Mouse (Mus musculus): ENCODE measurements around the gene Spsb1. TPM values are rescaled to one million over a fixed set of nuclear protein-coding genes. Genes with fewer than 3 reads are reported as not detected.
A peak's percentile ranks its signal among the peaks of the same experiment; 100 is the strongest.

Spsb1 gene
- polyA plus RNA-seq, 1 experiment from 2014 or later: 4.0 TPM

DNA sequence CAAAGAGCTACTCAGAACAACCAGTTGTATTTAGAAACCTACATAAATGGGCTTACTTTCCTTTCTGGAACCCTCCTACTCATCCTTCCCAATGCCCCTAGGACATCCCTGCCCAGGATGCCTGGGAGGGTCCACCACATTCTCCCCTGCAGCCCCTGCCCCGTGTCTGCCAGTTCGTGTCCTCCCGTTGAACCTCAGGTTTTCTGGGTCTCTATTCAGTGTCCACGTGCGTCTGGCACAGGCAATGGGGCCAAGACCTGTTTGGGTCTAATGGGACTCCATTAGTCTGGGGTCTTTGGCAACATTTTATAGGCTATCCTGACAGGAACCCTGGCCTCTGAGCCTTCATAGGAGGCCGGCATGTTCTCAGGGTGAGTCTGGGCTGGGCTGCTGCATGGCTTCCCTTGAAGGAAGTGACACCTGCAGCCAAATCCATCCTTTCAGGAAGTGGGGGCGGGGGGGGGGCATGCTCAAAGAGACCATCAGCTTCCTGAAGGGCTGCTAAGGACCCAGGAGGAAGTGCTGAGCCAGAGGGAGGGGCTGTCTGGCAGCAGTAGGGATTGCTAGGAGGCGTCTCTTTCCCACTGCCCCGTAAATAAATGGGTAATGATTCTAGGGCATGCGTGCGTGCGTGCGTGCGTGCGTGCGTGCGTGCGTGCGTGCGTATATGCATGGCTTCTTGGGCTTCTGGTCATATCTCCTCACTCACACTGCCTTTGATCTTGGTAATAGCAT is 65.9 kb downstream of the Spsb1 start:
- 87% methylated on average over 20 of the region's 20 CpGs for WGBS
- no peak overlapping the region for H3K4me3 ChIP-seq (replicated peaks)
- no peak for ATAC-seq
- H3K9ac ChIP-seq (replicated peaks): no peak overlapping the region
- H3K4me2 ChIP-seq (replicated peaks): no peak overlapping the region
- no peak overlapping the region for H3K27ac ChIP-seq
- H3K27me3 ChIP-seq: no peaks in the 10 kb centered on the region
- no peaks in the 10 kb centered on the region for H3K9me3 ChIP-seq
- no peaks in the 10 kb centered on the region for H3K36me3 ChIP-seq
- H3K4me1 ChIP-seq (replicated peaks): peaks cover 13% of the 10 kb centered on the region

DNA sequence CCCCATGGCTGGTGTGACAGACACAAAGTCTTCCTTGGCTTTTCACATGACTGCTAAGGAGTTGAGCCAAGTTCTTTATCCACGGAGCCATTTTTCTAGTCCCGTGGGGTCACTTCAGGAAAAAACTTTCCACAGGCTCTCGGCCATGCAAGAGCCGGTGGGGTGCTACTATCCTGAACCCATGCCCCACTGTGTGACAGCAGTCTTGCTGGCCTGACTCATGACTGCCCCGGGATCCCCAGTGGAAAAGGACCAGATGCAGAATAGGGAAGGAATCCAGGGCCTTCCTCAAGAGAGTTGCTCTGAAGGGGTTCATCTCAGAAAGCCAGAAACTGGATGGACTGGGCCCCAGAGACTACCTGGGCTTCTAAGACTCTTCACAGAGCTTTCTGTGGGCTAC is 66.7 kb downstream of the Spsb1 start:
- Histone ChIP-seq H3K4me3 (replicated peaks) (no peak overlapping the region), H3K9me3 (no peaks in the 10 kb centered on the region), H3K4me1 (replicated peaks) (peaks cover 6% of the 10 kb centered on the region; the same call in 1 of the 2 replicates), H3K9ac (replicated peaks) (no peak overlapping the region), H3K4me2 (replicated peaks) (no peak overlapping the region), H3K36me3 (no peaks in the 10 kb centered on the region), H3K27me3 (no peaks in the 10 kb centered on the region), H3K27ac (no peak overlapping the region)
- 87% methylated on average over 5 of the region's 5 CpGs for WGBS
- no peak for ATAC-seq

DNA sequence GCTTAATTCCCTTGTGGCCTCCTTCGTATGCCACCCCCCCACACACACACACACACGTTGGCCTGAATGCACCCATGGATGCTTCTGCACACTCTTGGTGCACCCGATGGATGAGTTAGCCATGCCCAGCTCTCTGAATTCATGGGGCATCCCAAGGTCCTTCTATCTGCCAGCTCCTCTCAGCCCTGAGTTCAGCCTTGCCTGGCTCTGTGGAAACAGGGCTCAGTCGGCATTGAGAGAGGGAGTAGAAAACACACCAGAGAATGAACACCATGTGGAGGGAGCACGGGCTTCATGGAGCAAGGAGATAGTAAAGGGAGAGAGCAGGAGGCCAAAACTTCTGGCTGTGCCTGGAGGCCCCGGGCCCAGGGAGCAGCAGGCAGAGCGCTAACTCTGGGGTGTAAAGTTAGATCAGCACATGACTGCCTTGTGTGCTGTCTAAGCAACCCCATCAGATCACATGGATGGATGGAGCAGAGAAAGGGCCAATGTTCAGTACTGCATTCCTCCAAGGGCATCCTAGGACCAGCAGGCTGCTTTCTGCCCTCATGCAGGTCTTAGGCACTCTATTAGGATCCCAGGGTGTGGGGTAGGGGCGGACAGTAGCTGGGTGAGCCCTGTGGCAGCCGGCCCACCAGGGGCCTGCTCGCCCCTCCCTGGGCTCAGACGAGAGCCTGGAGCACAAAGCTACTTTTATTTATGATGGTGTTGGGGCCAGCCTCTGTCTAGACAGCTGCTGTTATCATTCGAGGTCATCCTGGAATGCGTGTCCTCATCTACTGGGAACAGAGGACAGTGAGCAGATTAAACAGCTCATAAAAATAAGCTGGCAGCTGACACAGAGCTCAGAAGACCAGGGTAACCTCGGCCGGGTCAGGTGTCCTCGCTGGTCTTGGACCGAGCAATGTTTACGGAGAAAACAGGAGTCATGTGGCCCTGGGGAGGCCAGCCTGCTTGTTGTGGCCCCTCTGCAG is 68.3 kb downstream of the Spsb1 start:
- no peak overlapping the region for H3K4me2 ChIP-seq (replicated peaks)
- ATAC-seq: no peak
- H3K36me3 ChIP-seq: no peaks in the 10 kb centered on the region
- WGBS: 78% methylated on average over 18 of the region's 18 CpGs
- no peak overlapping the region for H3K4me3 ChIP-seq (replicated peaks)
- no peak overlapping the region for H3K27ac ChIP-seq
- H3K9me3 ChIP-seq: no peaks in the 10 kb centered on the region
- H3K9ac ChIP-seq (replicated peaks): no peak overlapping the region
- 0 out of 2 replicates have a peak, but pooled peaks cover 6% of the 10 kb centered on the region for H3K4me1 ChIP-seq (replicated peaks)
- H3K27me3 ChIP-seq: no peaks in the 10 kb centered on the region

DNA sequence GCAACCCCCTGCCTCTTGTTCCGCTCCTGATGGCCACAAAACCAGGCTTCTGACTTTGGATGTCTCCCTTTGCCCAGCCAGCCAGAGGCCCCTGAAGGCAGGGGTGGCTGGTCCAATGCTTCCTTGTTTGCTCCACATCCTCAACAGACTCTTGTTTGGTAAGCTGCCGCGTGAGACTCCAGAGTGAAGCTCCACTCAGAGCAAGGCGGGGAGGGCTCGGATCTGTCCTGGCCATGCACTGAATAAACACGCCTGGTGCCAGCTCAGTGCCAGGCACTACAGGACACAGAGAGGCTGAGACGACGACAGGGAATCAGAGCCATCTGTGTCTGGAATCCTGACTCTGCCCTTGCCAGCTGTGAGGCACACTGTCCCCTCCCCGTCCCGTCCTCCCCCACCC is 70.9 kb downstream of the Spsb1 start:
- no peaks in the 10 kb centered on the region for H3K9me3 ChIP-seq
- H3K4me3 ChIP-seq (replicated peaks): no peak overlapping the region
- no peak overlapping the region for H3K27ac ChIP-seq
- 84% methylated on average over 10 of the region's 10 CpGs for WGBS
- H3K36me3 ChIP-seq: no peaks in the 10 kb centered on the region
- ATAC-seq: no peak
- no peak overlapping the region for H3K4me2 ChIP-seq (replicated peaks)
- no peak overlapping the region for H3K9ac ChIP-seq (replicated peaks)
- no peaks in the 10 kb centered on the region for H3K27me3 ChIP-seq
- H3K4me1 ChIP-seq (replicated peaks): 0 out of 2 replicates have a peak, but pooled peaks cover 2% of the 10 kb centered on the region

DNA sequence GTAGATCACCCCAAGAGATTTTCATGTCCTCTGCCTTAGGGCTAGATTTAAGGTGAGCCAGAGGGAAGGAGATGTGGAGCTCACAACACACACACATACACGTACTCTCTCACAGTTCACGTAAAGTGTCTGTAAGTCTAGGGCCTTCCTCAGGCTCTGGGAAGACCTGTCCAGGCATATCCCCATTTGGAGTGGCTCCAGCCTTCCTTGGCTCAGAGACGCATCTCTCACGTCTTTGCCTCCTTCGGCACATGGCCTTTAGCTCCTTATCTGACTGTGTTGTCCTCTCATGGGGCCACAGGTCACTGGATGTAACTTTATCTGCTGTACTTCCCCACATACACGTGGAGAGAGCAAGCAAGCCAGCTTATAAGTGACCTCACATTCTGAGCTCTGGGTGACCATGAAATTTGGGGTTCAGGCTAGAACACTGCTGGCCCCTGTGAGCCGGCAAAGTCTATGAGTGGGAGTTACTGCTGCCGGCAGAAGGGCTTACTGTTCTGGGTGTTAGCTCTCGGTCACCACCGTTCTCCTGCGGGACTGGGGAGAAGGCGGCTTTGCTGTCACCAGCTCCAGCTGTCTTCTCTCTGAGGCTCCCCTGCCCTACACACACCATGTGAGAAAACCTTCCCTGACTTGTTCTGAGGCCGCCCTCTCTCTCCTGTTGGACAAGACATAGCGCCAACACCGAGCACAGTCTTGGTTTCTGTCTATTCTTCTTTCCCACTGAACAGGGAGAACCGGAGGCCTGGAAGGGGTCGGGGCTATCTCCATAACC is 72.5 kb downstream of the Spsb1 start:
- no peak for ATAC-seq
- Histone ChIP-seq H3K27ac (no peak overlapping the region), H3K27me3 (no peaks in the 10 kb centered on the region), H3K36me3 (no peaks in the 10 kb centered on the region), H3K9me3 (no peaks in the 10 kb centered on the region), H3K4me3 (replicated peaks) (no peak overlapping the region), H3K4me1 (replicated peaks) (peaks cover 12% of the 10 kb centered on the region), H3K4me2 (replicated peaks) (no peak overlapping the region), H3K9ac (replicated peaks) (no peak overlapping the region)
- WGBS: 90% methylated on average over 17 of the region's 17 CpGs

DNA sequence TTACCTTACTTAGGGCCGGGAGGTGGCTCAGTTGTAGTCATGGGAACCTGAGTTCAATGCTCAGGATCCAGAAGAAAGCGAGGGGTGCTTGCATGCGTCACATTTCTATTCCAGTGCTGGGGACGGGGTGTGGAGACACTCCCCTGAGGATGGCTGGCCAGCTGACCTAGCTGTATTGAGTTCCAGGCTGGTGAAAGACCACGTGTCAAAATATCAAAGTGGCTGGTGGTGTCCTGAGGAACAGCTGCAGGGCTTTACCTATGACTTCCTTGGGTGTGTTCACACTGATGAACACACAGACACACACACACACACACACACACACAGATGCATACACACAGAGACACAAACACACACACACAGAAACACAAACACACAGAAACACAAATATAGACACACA is 73.9 kb downstream of the Spsb1 start:
- Histone ChIP-seq H3K9me3 (no peaks in the 10 kb centered on the region), H3K36me3 (no peaks in the 10 kb centered on the region), H3K4me2 (replicated peaks) (no peak overlapping the region), H3K4me3 (replicated peaks) (no peak overlapping the region), H3K27me3 (no peaks in the 10 kb centered on the region), H3K4me1 (replicated peaks) (peaks cover 24% of the 10 kb centered on the region), H3K27ac (no peak overlapping the region), H3K9ac (replicated peaks) (no peak overlapping the region)
- 80% methylated on average over 5 of the region's 5 CpGs for WGBS
- no peak for ATAC-seq

DNA sequence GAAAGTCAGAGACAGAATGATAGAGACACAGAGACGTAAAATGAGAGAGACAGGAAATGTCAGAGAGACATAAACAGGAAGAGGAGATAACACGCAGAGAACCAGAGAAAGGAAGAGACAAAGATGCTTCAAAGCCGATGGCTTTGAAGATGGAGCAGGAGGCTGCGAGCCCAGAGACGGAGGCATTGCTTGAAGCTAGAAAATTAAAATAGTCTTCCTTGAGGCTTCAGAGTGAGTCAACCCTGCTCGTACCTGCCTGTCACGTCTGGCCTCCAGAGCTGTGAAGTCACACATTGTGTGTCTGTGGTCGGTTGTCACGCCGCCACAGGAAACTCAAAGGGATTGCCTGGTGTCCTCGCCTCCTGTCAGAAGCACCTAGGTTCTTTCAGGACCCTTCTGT is 74.9 kb downstream of the Spsb1 start:
- H3K27me3 ChIP-seq: no peaks in the 10 kb centered on the region
- H3K4me1 ChIP-seq (replicated peaks): peaks cover 33% of the 10 kb centered on the region
- ATAC-seq: no peak
- 87% methylated on average over 11 of the region's 11 CpGs for WGBS
- no peaks in the 10 kb centered on the region for H3K9me3 ChIP-seq
- H3K36me3 ChIP-seq: no peaks in the 10 kb centered on the region
- H3K4me2 ChIP-seq (replicated peaks): no peak overlapping the region
- H3K4me3 ChIP-seq (replicated peaks): no peak overlapping the region
- H3K27ac ChIP-seq: no peak overlapping the region
- H3K9ac ChIP-seq (replicated peaks): no peak overlapping the region

DNA sequence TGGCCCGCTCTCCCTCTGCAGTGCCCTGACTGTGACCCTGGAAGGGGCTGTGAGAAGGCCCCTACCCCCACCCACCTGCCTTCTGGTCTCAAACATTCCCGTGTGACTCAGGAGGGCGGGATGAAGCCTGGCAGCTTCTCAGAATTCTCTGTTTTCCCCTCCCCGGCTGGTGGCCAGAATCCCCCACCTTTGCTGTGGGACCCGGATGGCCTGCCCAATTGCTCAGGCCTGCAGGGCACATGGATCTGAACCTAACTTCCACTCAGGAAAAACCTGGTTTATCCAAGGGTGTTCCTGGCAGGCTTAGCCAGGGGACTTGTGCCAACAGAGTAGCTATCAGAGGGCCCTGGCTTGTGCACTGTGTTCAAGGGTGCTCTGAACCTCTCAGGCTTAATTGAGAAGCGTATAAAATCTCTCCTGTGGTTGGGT is 76.8 kb downstream of the Spsb1 start:
- no peaks in the 10 kb centered on the region for H3K36me3 ChIP-seq
- no peaks in the 10 kb centered on the region for H3K9me3 ChIP-seq
- H3K4me3 ChIP-seq (replicated peaks): no peak overlapping the region
- 0 out of 2 replicates have a peak overlapping the region, but pooled peaks have one; percentile 19 for H3K9ac ChIP-seq (replicated peaks)
- H3K4me1 ChIP-seq (replicated peaks): peaks cover 38% of the 10 kb centered on the region
- H3K4me2 ChIP-seq (replicated peaks): no peak overlapping the region
- H3K27ac ChIP-seq: no peak overlapping the region
- no peaks in the 10 kb centered on the region for H3K27me3 ChIP-seq
- 65% methylated on average over 6 of the region's 6 CpGs for WGBS
- ATAC-seq: no peak

DNA sequence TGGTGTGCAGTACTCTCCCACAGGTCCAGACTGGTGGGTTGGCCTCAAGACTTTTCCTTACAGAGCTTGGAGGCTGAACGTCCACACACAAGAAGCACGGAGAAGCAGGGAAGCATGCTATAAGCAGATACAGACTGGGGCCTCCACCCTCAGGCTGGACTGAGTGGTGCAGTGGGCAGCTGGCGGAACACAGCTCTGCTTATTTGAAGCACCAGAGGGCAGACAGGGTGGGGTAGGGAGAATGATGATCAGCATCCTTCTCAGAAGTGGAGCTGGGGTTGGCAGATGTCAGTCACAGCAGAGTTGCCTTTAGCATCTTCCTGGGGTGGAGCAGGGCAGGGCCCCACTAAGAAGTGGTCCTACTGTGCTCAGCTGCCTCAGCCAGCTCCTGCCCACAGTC is 77.6 kb downstream of the Spsb1 start:
- Histone ChIP-seq H3K9ac (replicated peaks) (no peak overlapping the region), H3K4me2 (replicated peaks) (no peak overlapping the region), H3K27me3 (no peaks in the 10 kb centered on the region), H3K36me3 (no peaks in the 10 kb centered on the region), H3K27ac (no peak overlapping the region), H3K9me3 (no peaks in the 10 kb centered on the region), H3K4me3 (replicated peaks) (no peak overlapping the region), H3K4me1 (replicated peaks) (peaks cover 38% of the 10 kb centered on the region)
- WGBS: 50% methylated on average over 3 of the region's 3 CpGs
- no peak for ATAC-seq

DNA sequence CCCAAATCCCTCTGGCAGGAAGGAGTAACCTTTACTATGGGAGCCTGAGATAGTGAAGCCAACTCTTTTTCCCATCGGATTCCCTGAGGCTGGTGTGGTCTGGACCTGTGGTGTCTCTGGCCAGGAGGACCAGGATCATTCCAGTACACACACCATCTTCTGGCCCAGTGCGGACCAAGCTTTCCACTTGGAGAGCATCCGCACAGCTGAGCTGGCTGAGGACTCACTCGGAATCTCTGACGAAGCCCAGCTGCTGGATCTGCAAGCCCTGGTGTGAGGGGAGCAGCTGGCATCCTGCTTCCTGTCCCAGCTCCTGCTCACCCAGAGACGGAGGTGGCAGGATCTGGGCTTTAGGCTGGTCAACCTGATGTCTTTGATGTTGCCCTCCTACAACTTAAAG is 78.1 kb downstream of the Spsb1 start:
- ATAC-seq: no peak
- H3K4me2 ChIP-seq (replicated peaks): no peak overlapping the region
- H3K36me3 ChIP-seq: no peaks in the 10 kb centered on the region
- no peaks in the 10 kb centered on the region for H3K9me3 ChIP-seq
- peaks cover 38% of the 10 kb centered on the region for H3K4me1 ChIP-seq (replicated peaks)
- no peaks in the 10 kb centered on the region for H3K27me3 ChIP-seq
- H3K4me3 ChIP-seq (replicated peaks): no peak overlapping the region
- H3K27ac ChIP-seq: no peak overlapping the region
- no peak overlapping the region for H3K9ac ChIP-seq (replicated peaks)
- WGBS: 83% methylated on average over 6 of the region's 6 CpGs

DNA sequence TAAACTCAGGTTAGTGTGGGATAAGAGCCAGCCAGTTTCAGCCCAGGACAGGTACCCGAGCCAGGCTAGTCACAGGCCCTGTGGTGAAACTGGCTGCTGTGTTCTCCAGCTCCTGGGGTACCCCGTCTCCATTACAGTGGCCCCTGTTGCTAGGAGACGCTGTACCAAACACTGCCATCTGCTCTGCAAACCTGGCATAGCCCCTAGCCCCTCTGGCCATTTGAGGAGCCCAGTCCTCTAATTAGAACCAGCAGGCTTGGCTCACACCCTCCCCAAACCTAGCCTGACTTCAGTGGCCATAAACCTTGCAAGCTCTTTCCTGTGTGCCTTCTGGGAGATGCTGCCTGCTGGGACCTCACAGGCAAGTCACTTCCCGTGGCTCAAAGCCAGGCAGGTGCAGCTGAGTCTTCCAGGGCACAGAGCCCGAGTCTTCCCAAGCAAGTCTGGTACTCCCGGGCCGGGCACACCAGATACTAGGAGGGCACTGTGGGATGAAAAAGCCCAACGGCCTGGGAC is 78.8 kb downstream of the Spsb1 start:
- H3K4me1 ChIP-seq (replicated peaks): peaks cover 38% of the 10 kb centered on the region
- no peaks in the 10 kb centered on the region for H3K9me3 ChIP-seq
- H3K4me3 ChIP-seq (replicated peaks): no peak overlapping the region
- H3K27me3 ChIP-seq: no peaks in the 10 kb centered on the region
- H3K4me2 ChIP-seq (replicated peaks): no peak overlapping the region
- no peak overlapping the region for H3K9ac ChIP-seq (replicated peaks)
- H3K27ac ChIP-seq: no peak overlapping the region
- 58% methylated on average over 8 of the region's 8 CpGs for WGBS
- peak; percentile 59 for ATAC-seq
- H3K36me3 ChIP-seq: no peaks in the 10 kb centered on the region

All from midbrain, embryonic 13.5 days (tissue).